Mouse (Mus musculus) MEL-GATA-1-ER (cell line): ENCODE data around the gene Mgat3.

ENCODE experiments used
- DNase-seq: peaks from one replicate; pipeline ENCODE4 v3.0.0-alpha.2; 2012; ENCODE audit warnings: low read depth; ENCODE audit errors: extremely low read depth

The Mgat3 gene

DNA sequence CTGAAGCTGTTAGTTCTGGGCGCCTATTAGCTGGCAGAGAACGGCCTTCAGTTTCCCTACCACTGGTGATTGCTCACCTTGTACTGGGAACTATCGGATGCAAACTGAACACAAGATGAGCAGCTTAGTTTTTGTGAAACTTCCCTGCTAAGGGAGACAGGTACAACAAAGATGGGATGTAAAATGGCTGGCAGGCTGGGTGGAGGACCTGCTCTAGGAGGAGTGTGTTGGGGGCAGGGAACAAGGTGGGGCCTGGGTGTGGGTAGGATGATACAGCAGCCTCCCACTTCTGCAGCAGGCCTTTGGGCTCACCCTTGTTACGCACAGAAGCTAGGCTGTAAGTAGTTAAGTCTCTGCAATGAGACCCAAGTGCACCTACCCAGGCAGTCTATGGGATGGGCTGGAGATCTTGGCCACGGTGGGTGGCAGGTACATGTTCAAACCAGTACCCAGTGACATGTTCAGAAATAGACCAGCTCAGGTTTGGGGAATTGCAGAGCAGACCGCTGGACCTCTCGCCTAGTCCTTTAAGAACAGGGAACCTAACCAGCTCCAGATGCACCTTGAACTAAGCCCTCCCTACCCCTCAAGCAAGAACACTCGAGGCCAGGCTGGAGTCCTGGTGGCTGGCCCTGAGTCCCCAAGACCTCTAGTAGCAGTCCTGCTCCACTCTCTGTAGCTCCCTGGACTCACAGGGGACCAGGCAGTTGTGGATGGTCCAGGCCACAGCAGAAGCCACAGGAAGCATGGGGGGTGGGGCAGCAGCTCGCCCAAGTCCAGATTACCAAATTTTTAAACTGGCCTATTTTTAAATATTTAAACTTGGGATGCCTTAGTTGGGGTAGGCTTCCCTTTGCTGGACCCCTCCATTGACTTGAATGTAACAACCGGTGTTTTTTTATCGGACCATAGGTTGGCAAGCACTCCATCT is 85.0 kb downstream of the Mgat3 start:
- DNase-seq = no peak

DNA sequence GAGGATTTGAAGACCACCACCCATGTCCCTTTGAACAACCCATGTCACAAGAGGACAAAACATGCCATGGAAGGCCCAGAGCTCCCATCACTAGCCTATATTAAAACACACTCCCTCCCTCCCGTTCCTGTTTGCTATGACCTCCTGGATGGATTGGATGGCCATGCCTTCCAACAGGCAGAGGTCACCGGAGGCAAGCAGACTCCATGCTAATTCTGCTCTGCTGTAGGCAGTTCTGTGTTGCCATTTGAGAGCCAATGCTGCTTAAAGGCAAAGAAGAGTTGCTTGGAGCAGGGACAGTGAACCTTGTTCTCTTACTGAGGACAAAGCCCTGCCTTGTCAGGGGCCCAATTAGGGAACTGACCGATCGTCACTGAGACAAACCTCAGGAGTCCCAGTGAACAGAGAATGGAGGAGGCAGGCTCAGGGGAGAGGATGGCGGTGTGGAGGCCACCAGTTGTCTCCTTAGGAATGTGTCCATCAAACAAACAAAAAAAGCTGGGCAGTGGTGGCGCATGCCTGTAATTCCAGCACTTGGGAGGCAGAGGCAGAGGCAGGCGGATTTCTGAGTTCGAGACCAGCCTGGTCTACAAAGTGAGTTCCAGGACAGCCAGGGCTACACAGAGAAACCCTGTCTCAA is 86.0 kb downstream of the Mgat3 start:
- DNase-seq = no peak

DNA sequence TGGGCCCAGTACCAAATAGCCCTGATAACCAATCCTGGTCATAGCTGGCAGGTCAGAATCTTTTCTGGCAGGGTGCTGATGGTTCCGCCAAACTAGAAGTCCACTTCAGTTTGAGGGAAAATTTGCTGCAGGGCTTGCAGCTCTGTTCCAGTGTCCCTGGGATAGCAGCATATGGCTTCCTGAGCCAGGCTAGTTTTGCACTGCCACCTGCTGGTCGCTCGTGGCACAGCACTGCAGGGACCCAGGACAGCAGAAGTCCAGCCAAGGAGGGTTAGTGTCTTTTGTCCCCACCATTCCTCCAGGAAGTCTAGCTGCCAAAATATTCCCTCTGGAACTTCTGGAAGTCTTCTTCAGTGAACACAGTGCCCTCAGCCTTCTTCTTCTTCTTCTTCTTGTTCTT is 87.2 kb downstream of the Mgat3 start:
- DNase-seq = no peak

- DNase-seq = no peak
Measured at GRCm38 (mm10) chr15:80261100-80261499, 87.6 kb downstream of the Mgat3 start.

- peak; percentile 93 for DNase-seq
Measured at GRCm38 (mm10) chr15:80263610-80264575, 90.4 kb downstream of the Mgat3 start, which contains the start of gene Rps19bp1. Rps19bp1 (minus strand) TSS chr15:80264315.
